ENCODE assay signal across 17 mouse cellular contexts in the genomic region with DNA sequence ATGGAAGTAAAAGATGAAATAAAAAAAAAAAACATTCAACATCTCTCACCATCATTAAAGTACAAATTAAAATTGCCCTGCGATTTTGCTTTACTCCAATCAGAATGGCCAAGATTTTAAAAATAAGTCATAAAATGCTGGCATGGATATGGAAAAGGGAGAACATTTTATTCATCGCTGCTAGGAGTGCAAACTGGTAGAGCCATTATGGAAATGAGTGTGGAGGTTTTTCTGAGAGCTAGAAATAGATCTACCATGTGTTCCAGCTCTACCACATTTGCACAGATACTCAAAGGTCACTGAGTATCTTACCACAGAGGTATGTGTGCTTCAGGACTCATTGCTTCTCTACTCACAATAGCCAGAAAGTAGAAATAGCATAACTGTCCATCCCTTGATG.
"Had no signal": no experiment of that assay in that cellular context is flagged by ENCODE, and none has a peak within 500 bp of the region (broad histone marks: within the 10 kb centered on the region; RNA-seq: fewer than 3 reads in every experiment).

No protein-coding gene starts in this region.

- DNase-seq: gastrocnemius, adult 2 months; gastrocnemius, postnatal 10 days; gastrocnemius, postnatal 25 days; heart, adult 2 months; heart, postnatal 14 days; heart, postnatal 36 days; kidney, adult 11 months; kidney, adult 2 months; kidney, adult 9 months; kidney, postnatal 14 days; kidney, postnatal 36 days; layer of hippocampus, adult 9-11 months; layer of hippocampus, postnatal 36 days; left cerebral cortex, postnatal 4 days had no signal

- ATAC-seq: hindbrain, postnatal 0 days; intestine, embryonic 16.5 days; liver, embryonic 12.5 days had no signal
